Mouse (Mus musculus): Measurements from ENCODE around the gene Crb2. TPM values are rescaled to one million over a fixed set of nuclear protein-coding genes. Genes with fewer than 3 reads are reported as not detected.
A peak's percentile ranks its signal among the peaks of the same experiment; 100 is the strongest.

The Crb2 gene
- polyA plus RNA-seq, 1 experiment = 2.7 TPM

DNA sequence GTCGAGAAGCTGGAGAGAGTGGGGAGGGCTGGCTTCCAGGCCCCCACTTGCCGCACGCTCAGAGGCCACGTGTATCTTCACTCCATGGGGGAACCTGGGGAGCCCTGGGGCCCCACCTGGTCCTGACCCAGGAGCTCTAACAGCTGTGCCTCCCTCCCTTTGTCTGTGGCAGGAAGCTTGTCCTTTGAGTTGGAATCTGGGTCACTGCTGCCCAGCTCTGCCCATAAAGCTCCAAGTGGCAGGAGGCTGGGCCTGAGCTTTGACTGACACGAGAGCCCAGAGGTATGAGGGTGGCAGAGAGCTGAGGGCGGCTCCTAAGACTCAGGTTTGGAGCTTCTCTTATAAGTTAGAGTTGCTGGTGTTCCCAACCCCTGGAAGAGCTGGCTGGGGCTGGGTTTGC is 23.1 kb downstream of the Crb2 start:
- Histone ChIP-seq H3K4me1 (ENCODE audit: control insufficient read depth, insufficient read depth, low read length) (no peaks in the 10 kb centered on the region), H3K27me3 (replicated peaks; ENCODE audit: control insufficient read depth, insufficient read depth, low read length) (no peaks in the 10 kb centered on the region), H3K4me3 (ENCODE audit: insufficient read depth, low read depth, low read length) (no peak overlapping the region), H3K36me3 (ENCODE audit: control insufficient read depth, insufficient read depth, low read length) (no peaks in the 10 kb centered on the region), H3K27ac (ENCODE audit: insufficient read depth, low read depth, low read length) (no peak overlapping the region)
- peak; percentile 28 for DNase-seq
- TF ChIP-seq POLR2A (IDR thresholded peaks at IDR 0.05; ENCODE audit: low read depth, low read length) = no peak
- no peak for TF ChIP-seq CTCF (conservative IDR thresholded peaks at IDR 0.05; ENCODE audit: insufficient read depth, insufficient read length, low read depth, low read length)
- WGBS = 58% methylated on average over 6 of the region's 6 CpGs

DNA sequence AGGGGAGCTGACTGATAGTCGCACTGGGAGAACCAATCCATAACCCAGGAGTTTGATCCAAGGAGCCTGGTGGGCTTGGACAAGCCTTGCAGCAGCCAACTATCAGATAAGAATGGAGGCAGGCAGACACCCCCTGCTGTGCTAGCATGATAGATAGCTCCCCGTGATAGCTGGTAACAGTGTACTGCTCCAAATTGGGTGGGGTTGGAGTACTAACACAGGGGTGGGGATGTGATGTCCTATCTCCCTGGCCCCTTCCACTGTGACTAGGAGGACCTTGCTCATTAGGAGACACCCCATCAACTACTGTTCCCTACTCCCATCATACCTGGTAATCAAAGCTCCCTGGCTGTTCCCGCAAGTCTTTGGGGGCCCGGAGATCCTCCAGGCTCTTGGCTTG is 25.6 kb downstream of the Crb2 start:
- no peak for DNase-seq
- Histone ChIP-seq H3K36me3 (ENCODE audit: control insufficient read depth, insufficient read depth, low read length) (no peaks in the 10 kb centered on the region), H3K27me3 (replicated peaks; ENCODE audit: control insufficient read depth, insufficient read depth, low read length) (no peaks in the 10 kb centered on the region), H3K4me3 (ENCODE audit: insufficient read depth, low read depth, low read length) (no peak overlapping the region), H3K27ac (ENCODE audit: insufficient read depth, low read depth, low read length) (no peak overlapping the region), H3K4me1 (ENCODE audit: control insufficient read depth, insufficient read depth, low read length) (no peaks in the 10 kb centered on the region)
- TF ChIP-seq POLR2A (IDR thresholded peaks at IDR 0.05; ENCODE audit: low read depth, low read length) (no peak), CTCF (conservative IDR thresholded peaks at IDR 0.05; ENCODE audit: insufficient read depth, insufficient read length, low read depth, low read length) (no peak)
- 94% methylated on average over 4 of the region's 4 CpGs for WGBS

DNA sequence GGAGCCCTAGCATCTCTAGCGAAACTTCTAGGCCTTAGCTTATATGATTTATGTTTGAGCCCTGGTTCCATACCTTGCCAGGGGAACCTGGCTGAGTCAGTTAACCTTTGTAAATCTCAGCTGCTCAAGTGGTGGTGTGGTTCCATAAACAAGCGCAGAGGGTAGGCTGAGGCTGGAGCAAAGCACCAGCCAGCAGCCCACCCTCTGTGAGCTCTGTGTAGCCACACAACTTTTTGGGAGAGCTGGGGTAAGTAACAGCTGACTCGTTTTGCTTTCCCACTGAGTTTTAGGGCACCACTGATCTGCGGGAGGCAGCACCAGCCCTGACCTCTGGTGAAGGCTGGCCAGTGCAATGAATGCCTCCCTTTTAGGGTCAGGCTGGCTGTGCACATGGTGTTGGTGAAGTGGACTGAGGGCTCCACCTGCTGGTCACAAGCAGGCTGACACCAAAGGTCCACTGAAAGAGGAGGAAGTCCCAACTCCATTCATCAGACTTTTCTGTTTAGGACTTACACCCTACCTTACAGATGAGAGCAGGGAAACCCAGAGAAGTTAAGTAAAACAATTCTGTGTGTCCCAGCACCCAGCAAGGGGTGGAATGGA is 26.7 kb downstream of the Crb2 start:
- Histone ChIP-seq H3K27ac (ENCODE audit: insufficient read depth, low read depth, low read length) (no peak overlapping the region), H3K27me3 (replicated peaks; ENCODE audit: control insufficient read depth, insufficient read depth, low read length) (no peaks in the 10 kb centered on the region), H3K4me1 (ENCODE audit: control insufficient read depth, insufficient read depth, low read length) (no peaks in the 10 kb centered on the region), H3K36me3 (ENCODE audit: control insufficient read depth, insufficient read depth, low read length) (no peaks in the 10 kb centered on the region), H3K4me3 (ENCODE audit: insufficient read depth, low read depth, low read length) (no peak overlapping the region)
- whole genome bisulfite sequencing = 50% methylated on average over 4 of the region's 4 CpGs
- peak; percentile 77 for DNase-seq
- TF ChIP-seq POLR2A (IDR thresholded peaks at IDR 0.05; ENCODE audit: low read depth, low read length) (no peak), CTCF (conservative IDR thresholded peaks at IDR 0.05; ENCODE audit: insufficient read depth, insufficient read length, low read depth, low read length) (peak; percentile 96)

GRCm38 (mm10) chr2:37811682-37812081 is 35.6 kb downstream of the Crb2 start:
- WGBS = 63% methylated on average over 2 of the region's 2 CpGs
- peak; percentile 51 for DNase-seq

GRCm38 (mm10) chr2:37812401-37812800 is 36.4 kb downstream of the Crb2 start:
- TF ChIP-seq POLR2A (IDR thresholded peaks at IDR 0.05; ENCODE audit: low read depth, low read length) = no peak
- Histone ChIP-seq H3K4me3 (ENCODE audit: insufficient read depth, low read depth, low read length) (no peak overlapping the region), H3K36me3 (ENCODE audit: control insufficient read depth, insufficient read depth, low read length) (no peaks in the 10 kb centered on the region), H3K27me3 (replicated peaks; ENCODE audit: control insufficient read depth, insufficient read depth, low read length) (no peaks in the 10 kb centered on the region), H3K4me1 (ENCODE audit: control insufficient read depth, insufficient read depth, low read length) (no peaks in the 10 kb centered on the region), H3K27ac (ENCODE audit: insufficient read depth, low read depth, low read length) (no peak overlapping the region)
- 93% methylated on average over 5 of the region's 5 CpGs for WGBS
- DNase-seq = no peak

More at GRCm38 (mm10) chr2:37811682-37812081, 35.6 kb downstream of the Crb2 start:
- H3K4me1 ChIP-seq (ENCODE audit: control insufficient read depth, insufficient read depth, low read length) = no peaks in the 10 kb centered on the region
- no peak for TF ChIP-seq POLR2A (IDR thresholded peaks at IDR 0.05; ENCODE audit: low read depth, low read length)
- TF ChIP-seq CTCF (conservative IDR thresholded peaks at IDR 0.05; ENCODE audit: insufficient read depth, insufficient read length, low read depth, low read length) = no peak
- H3K36me3 ChIP-seq (ENCODE audit: control insufficient read depth, insufficient read depth, low read length) = no peaks in the 10 kb centered on the region
- no peak overlapping the region for H3K4me3 ChIP-seq (ENCODE audit: insufficient read depth, low read depth, low read length)
- no peak overlapping the region for H3K27ac ChIP-seq (ENCODE audit: insufficient read depth, low read depth, low read length)
- no peaks in the 10 kb centered on the region for H3K27me3 ChIP-seq (replicated peaks; ENCODE audit: control insufficient read depth, insufficient read depth, low read length)

DNA sequence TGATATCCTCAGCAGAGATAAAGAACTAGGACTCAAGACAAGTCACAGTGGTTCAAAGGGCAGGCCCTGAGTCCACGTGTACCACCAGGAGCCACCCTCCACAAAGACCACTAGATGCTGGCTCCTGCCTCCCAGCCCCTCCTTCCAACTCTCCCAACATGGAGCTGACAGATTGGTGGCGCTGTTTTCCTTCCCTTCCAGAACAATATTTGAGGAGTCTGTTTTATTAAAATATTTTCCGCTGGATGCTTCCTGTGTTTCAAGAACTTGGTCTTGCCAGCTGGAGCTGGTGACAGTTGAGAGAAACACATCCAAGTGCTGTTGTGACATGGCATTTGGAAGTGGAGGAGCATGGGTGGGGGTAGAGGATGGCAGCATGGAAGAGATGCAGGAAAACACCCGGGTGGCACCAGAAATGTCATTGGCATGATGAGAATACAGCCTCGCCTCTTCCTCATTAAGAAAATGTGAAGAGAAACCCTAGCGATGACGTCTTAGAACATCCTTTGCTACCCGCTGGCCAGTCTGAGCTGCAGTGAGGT is 38.8 kb downstream of the Crb2 start:
- no peak overlapping the region for H3K4me3 ChIP-seq (ENCODE audit: insufficient read depth, low read depth, low read length)
- WGBS = 82% methylated on average over 8 of the region's 8 CpGs
- H3K36me3 ChIP-seq (ENCODE audit: control insufficient read depth, insufficient read depth, low read length) = no peaks in the 10 kb centered on the region
- no peak for DNase-seq
- H3K27me3 ChIP-seq (replicated peaks; ENCODE audit: control insufficient read depth, insufficient read depth, low read length) = no peaks in the 10 kb centered on the region
- TF ChIP-seq POLR2A (IDR thresholded peaks at IDR 0.05; ENCODE audit: low read depth, low read length) (no peak), CTCF (conservative IDR thresholded peaks at IDR 0.05; ENCODE audit: insufficient read depth, insufficient read length, low read depth, low read length) (no peak)
- no peaks in the 10 kb centered on the region for H3K4me1 ChIP-seq (ENCODE audit: control insufficient read depth, insufficient read depth, low read length)
- H3K27ac ChIP-seq (ENCODE audit: insufficient read depth, low read depth, low read length) = no peak overlapping the region

- Histone ChIP-seq H3K27ac (ENCODE audit: insufficient read depth, low read depth, low read length) (no peak overlapping the region), H3K4me1 (ENCODE audit: control insufficient read depth, insufficient read depth, low read length) (no peaks in the 10 kb centered on the region), H3K36me3 (ENCODE audit: control insufficient read depth, insufficient read depth, low read length) (no peaks in the 10 kb centered on the region), H3K27me3 (replicated peaks; ENCODE audit: control insufficient read depth, insufficient read depth, low read length) (no peaks in the 10 kb centered on the region), H3K4me3 (ENCODE audit: insufficient read depth, low read depth, low read length) (no peak overlapping the region)
- TF ChIP-seq CTCF (conservative IDR thresholded peaks at IDR 0.05; ENCODE audit: insufficient read depth, insufficient read length, low read depth, low read length) (peak; percentile 93), POLR2A (IDR thresholded peaks at IDR 0.05; ENCODE audit: low read depth, low read length) (no peak)
- peak; percentile 72 for DNase-seq
- 22% methylated on average over 3 of the region's 3 CpGs for WGBS
Measured at GRCm38 (mm10) chr2:37815676-37816075, 39.6 kb downstream of the Crb2 start.

All from kidney, adult 2 months (tissue).